Mouse (Mus musculus): Measurements from ENCODE around the gene Sephs1. TPM values are rescaled to one million over a fixed set of nuclear protein-coding genes. Genes with fewer than 3 reads are reported as not detected.

Gene Sephs1
- 38.4 TPM for polyA plus RNA-seq (2014; fragmentation: Illumina TruSeq; extraction: RNeasy Lipid Tissue Mini Kit (QIAGEN cat#74804); ENCODE audit: low replicate concordance)

GRCm38 (mm10) chr2:4881350-4882248, at the start of gene Sephs1:
Sephs1 (plus strand) TSS chr2:4881564.

GRCm38 (mm10) chr2:4918860-4919739, 37.7 kb downstream of the Sephs1 start, which contains the start of gene Phyh:
Phyh (plus strand) TSS chr2:4919019.

Other genes with a start within 250 kb of the Sephs1 start
- gene Prpf18, start 229.5 kb upstream of the Sephs1 start, polyA plus RNA-seq (2014; fragmentation: Illumina TruSeq; extraction: RNeasy Lipid Tissue Mini Kit (QIAGEN cat#74804); ENCODE audit: low replicate concordance): 44.0 TPM
- 27.0 TPM for gene Bend7, start 163.7 kb upstream of the Sephs1 start, polyA plus RNA-seq (2014; fragmentation: Illumina TruSeq; extraction: RNeasy Lipid Tissue Mini Kit (QIAGEN cat#74804); ENCODE audit: low replicate concordance)
- 1,524 TPM for gene Phyh, start 37.5 kb downstream of the Sephs1 start, polyA plus RNA-seq (2014; fragmentation: Illumina TruSeq; extraction: RNeasy Lipid Tissue Mini Kit (QIAGEN cat#74804); ENCODE audit: low replicate concordance)
- gene Ucma, start 94.6 kb downstream of the Sephs1 start, polyA plus RNA-seq (2014; fragmentation: Illumina TruSeq; extraction: RNeasy Lipid Tissue Mini Kit (QIAGEN cat#74804); ENCODE audit: low replicate concordance): not detected
- 3.7 TPM for gene Mcm10, start 131.2 kb downstream of the Sephs1 start, polyA plus RNA-seq (2014; fragmentation: Illumina TruSeq; extraction: RNeasy Lipid Tissue Mini Kit (QIAGEN cat#74804); ENCODE audit: low replicate concordance)
- gene Optn, start 182.5 kb downstream of the Sephs1 start, polyA plus RNA-seq (2014; fragmentation: Illumina TruSeq; extraction: RNeasy Lipid Tissue Mini Kit (QIAGEN cat#74804); ENCODE audit: low replicate concordance): 106 TPM